Mouse (Mus musculus): ENCODE results near the gene Speer4e. TPM values are rescaled to one million over a fixed set of nuclear protein-coding genes. Genes with fewer than 3 reads are reported as not detected.

Speer4e gene
- polyA plus RNA-seq (2012; rRNA removed) = not detected in 2 replicates

GRCm38 (mm10) chr5:14938329-14938728 is at the start of gene Speer4e:
TSS of gene Speer4e (minus strand) at chr5:14938429.

GRCm38 (mm10) chr5:14978835-14979234 is 40.6 kb upstream of the Speer4e start, which contains the start of gene Gm10354:
TSS of gene Gm10354 (minus strand) at chr5:14978935.

GRCm38 (mm10) chr5:14914799-14915198 is 23.4 kb downstream of the Speer4e start, which contains the start of gene Gm9758:
TSS of gene Gm9758 (minus strand) at chr5:14914899.

Other genes starting within 250 kb of the Speer4e start
- gene Gm9758, start 23.5 kb downstream of the Speer4e start, polyA plus RNA-seq (2012; rRNA removed) = not detected in 2 replicates
- gene Gm10354, start 40.5 kb upstream of the Speer4e start, polyA plus RNA-seq (2012; rRNA removed) = not detected in 2 replicates
- gene Gm17019, start 94.6 kb upstream of the Speer4e start, polyA plus RNA-seq (2012; rRNA removed) = not detected in 2 replicates

Data from central nervous system, embryonic 11.5 days (tissue).